Mouse (Mus musculus) brain, embryonic 14.5 days (tissue): ENCODE results near the gene Odf2l. TPM values are rescaled to one million over a fixed set of nuclear protein-coding genes. Genes with fewer than 3 reads are reported as not detected.

Experiments used
- DNase-seq: peaks from one replicate; pipeline ENCODE4 v3.0.0-alpha.2; 2011; ENCODE audit warnings: low read depth
- CTCF ChIP-seq: fragments of 200-500 bp; IDR thresholded peaks from 2 replicates; pipeline ENCODE4 v1.5.1; 2012; ENCODE audit warnings: inconsistent platforms, mild to moderate bottlenecking, moderate library complexity, borderline replicate concordance; ENCODE audit not compliant: insufficient read depth, insufficient read length; ENCODE audit errors: extremely low read depth
- POLR2A ChIP-seq: fragments of 200-500 bp; IDR thresholded peaks from 2 replicates; pipeline ENCODE4 v1.6.1; 2012; ENCODE audit warnings: mild to moderate bottlenecking, inconsistent platforms, borderline replicate concordance; ENCODE audit not compliant: poor library complexity, insufficient read depth, insufficient read length, severe bottlenecking; ENCODE audit errors: extremely low read depth
- polyA plus RNA-seq: library from polyadenylated mRNA; depleted of rRNA; stranded (reverse); fragments of >200 nt; gene quantifications from 2 replicates; pipeline ENCODE4 v1.2.3, GENCODE M21; 2012; rRNA removed

Odf2l gene
- 18.6 and 22.5 TPM in 2 replicates for polyA plus RNA-seq

- peak; percentile 99 for DNase-seq
- TF ChIP-seq CTCF (no peak), POLR2A (peak; percentile 64; the same call in 1 of the 2 replicates)
These were observed at the start of gene Odf2l for GRCm38 (mm10) chr3:145118254-145119001. Gene Odf2l (plus strand): TSS chr3:145118588.

- no peak for DNase-seq
- no peak for TF ChIP-seq CTCF
These were observed 49.4 kb upstream of the Odf2l start for GRCm38 (mm10) chr3:145068964-145069363.

GRCm38 (mm10) chr3:145072339-145072738, 46.0 kb upstream of the Odf2l start:
- no peak for DNase-seq
- TF ChIP-seq CTCF: no peak
- no peak for TF ChIP-seq POLR2A

- DNase-seq: no peak
- TF ChIP-seq POLR2A (no peak), CTCF (no peak)
These were observed 40.0 kb upstream of the Odf2l start for GRCm38 (mm10) chr3:145078405-145078804.

- TF ChIP-seq CTCF (no peak), POLR2A (no peak)
- DNase-seq: no peak
These were observed 37.5 kb upstream of the Odf2l start for GRCm38 (mm10) chr3:145080904-145081303.

- no peak for TF ChIP-seq CTCF
- no peak for TF ChIP-seq POLR2A
- DNase-seq: no peak
These were observed 35.3 kb upstream of the Odf2l start for GRCm38 (mm10) chr3:145083081-145083480.

GRCm38 (mm10) chr3:145086180-145086579, 32.2 kb upstream of the Odf2l start:
- no peak for TF ChIP-seq POLR2A
- TF ChIP-seq CTCF: no peak
- no peak for DNase-seq

GRCm38 (mm10) chr3:145087857-145088598, 30.4 kb upstream of the Odf2l start:
- TF ChIP-seq CTCF: no peak
- no peak for TF ChIP-seq POLR2A
- no peak for DNase-seq

GRCm38 (mm10) chr3:145099291-145099690, 19.1 kb upstream of the Odf2l start, which contains the start of gene Clca2:
Gene Clca2 (minus strand): TSS chr3:145099443.
- DNase-seq: no peak
- TF ChIP-seq CTCF (no peak), POLR2A (no peak)

- no peak for TF ChIP-seq POLR2A
- TF ChIP-seq CTCF: no peak
- DNase-seq: no peak
These were observed 16.4 kb upstream of the Odf2l start for GRCm38 (mm10) chr3:145101891-145102555.

GRCm38 (mm10) chr3:145103321-145103720, 15.1 kb upstream of the Odf2l start:
- DNase-seq: no peak
- TF ChIP-seq CTCF (no peak), POLR2A (no peak)

- no peak for DNase-seq
- TF ChIP-seq POLR2A (no peak), CTCF (no peak)
These were observed 14.6 kb upstream of the Odf2l start for GRCm38 (mm10) chr3:145103770-145104169.
